Mouse (Mus musculus): Measurements from ENCODE around the gene Kcnh8.

The Kcnh8 gene

DNA sequence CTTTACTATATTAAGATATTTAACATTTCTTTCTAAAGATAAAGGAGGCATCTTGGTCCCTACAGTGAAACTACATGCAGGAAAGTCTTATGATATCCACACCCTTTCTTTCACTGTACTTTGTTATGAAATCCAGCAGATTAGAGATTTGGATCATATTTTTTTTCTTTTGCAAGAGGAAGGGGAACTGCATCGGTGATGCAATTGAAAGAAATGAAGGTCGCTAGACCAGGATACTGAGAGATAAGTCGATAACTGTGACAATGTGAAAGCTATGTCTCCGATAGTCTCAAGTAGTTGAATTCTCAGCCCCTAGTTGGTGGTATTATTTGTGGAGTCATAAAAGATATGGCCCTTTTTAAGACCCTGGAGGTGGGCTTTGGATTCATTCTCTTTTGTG is 227.2 kb downstream of the Kcnh8 start:
- DNase-seq (ENCODE audit: low read depth, low spot score) = no peak

DNA sequence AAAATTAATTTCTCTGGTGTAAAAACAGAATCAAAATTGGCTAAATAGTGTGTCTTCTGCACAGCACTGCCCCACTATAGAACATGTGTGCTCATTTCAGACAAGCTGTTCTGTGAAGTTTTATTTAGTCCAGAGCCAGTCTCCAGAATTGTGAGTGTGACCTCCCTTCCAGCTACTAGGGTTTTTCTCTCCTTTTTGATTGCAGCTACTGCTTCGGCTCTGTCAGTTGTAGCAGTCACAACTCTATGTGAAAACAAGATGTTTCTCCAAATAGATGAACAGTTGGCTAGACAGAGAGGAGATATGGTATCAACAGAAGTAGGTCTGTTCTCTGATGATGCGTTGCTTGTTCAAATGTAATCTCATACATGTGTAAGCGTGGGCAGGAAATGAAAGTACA is 270.7 kb downstream of the Kcnh8 start:
- no peak for DNase-seq (ENCODE audit: low read depth, low spot score)

DNA sequence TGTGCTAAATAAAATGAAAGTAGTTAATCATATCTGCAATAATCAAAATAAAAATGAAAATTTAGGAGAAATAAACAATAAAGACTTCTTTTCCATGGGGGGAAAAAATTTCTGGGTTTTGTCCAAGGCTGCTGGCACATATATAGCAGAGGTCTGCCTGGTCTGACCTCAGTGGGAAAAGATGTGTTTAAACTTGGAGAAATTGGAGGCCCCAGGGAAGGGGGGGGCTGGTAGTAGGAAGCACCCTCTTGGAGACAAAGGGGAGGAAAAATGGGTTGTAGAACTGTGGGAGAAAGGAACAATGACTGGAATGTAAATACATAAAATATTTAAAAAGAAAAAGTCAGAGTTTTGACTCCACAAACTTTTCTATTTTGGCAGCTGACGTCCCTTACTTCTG is 276.5 kb downstream of the Kcnh8 start:
- no peak for DNase-seq (ENCODE audit: low read depth, low spot score)

DNA sequence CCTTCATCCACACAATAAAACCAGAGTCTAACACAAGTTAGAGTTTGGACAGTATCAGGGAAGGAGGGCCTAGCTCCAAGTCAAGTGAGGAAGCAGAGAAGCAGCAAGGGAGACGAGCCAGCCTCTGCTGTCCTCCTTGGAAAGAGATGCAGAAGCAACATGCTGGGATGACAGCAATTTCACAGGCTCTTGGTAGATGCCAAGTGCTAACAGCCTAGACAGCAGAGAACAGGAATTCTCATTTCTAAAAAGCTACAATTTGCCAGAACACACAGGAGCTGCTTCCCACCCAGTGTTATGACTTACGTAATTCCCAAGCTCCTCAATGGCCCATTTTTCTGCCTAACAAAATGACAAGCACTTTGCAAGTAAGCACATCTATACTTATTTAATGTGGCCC is 277.5 kb downstream of the Kcnh8 start:
- no peak for DNase-seq (ENCODE audit: low read depth, low spot score)

DNA sequence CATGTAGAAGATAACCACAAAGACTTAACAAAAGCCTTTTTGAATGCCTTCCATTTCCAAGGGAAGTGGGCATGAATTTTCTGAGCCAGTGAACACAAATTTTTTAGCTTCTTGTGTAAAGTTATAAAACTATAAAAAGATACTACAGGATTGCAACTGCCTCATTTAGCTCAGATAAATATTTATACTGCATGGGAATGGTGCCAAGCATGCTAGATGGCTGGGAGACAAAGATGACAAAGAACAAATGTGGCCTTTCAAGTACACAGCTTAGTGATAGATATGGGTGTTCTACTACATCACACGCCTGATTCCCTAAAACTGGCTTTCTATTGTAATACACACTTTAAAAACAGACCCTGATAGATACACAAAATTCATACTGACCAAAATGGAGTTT is 282.7 kb downstream of the Kcnh8 start:
- DNase-seq (ENCODE audit: low read depth, low spot score) = no peak

DNA sequence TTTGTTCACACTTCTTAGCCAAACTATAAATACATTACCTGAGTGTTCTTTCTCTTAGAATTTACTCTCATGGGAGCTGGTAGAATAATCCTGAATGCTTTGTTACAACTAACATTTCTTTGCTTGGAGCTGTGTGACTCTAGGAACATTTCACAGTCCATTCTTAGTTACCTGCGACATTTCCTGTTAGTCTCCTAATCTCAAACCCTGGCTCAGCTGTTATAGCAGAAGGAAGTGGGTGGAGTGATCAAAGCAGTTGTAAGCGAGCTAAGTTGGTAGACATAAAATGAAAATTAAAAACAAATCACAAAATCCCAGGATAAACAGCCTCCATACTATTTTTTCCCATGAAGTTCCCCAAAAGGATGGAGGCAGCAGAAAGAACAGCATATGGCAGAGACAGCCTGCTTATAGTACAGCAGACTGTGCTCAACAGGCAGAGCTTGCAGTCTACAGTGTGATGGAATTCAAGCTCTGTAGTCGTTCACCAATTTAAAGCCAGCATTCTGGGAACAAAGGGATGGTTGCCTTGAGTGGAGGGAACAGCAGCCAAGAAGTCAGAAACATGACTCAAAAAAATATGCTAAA is 318.1 kb downstream of the Kcnh8 start:
- no peak for DNase-seq (ENCODE audit: low read depth, low spot score)

DNA sequence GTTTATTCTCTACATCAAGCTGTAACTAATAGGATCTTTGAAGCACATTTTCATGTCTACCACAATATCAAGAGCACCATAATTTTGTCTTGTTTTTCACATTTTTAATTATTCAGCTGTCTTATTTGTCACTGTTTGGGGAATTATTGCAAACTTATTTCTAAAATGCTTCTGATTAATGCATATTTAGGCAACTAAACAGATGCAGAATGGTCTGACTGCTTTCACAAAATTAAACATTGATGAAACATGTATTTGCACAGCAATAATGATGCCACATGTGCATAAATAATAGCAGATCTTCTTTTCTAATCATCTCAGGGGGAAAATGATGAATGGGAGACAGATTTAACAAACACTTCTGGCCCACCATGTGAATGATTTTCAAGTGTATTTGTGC is 341.5 kb downstream of the Kcnh8 start:
- DNase-seq (ENCODE audit: low read depth, low spot score) = no peak

DNA sequence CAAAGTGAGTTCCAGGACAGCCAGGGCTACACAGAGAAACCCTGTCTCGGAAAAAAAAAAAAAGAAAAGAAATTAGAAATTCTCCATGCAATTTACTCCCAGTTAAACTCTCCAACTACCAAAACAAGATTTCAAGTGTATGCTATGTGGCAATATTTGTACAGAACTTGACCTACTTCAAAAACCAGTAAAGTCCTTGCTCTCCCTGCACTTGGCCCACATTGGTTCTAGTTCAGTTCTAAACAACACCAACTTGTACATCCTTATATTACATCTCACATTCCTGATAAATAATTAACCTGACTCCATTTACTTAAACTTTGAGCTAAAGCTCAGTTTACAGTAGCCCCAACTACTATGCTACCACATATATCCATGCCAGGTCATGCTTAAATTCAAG is 370.2 kb downstream of the Kcnh8 start:
- no peak for DNase-seq (ENCODE audit: low read depth, low spot score)

DNA sequence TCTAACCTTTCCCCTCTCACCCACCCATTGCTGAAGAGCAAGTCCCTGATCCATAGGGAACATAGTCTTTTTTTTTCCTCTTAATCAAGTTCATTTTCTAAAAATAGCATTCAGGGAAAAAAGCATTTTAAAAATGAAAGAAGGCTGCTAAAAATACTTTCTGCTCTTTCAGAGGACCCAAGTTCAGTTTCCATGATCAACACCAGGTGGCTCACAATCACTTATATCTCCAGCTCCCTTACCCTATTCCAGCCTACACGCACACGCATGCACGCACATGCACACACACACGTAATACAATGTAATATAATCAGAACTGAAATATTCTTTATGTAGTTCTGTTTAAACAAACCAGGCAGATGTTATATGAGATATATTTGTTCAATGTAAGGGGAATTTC is 378.4 kb downstream of the Kcnh8 start:
- no peak for DNase-seq (ENCODE audit: low read depth, low spot score)
